Mouse (Mus musculus) MEL (cell line): Measurements from ENCODE around the gene Hgd. TPM values are rescaled to one million over a fixed set of nuclear protein-coding genes. Genes with fewer than 3 reads are reported as not detected.

Experiments
- DNase-seq: peaks from one replicate; pipeline ENCODE4 v3.0.0; 2011; ENCODE audit warnings: low read depth, low spot score
- H3K27ac ChIP-seq: 2 replicates; pipeline ENCODE4 v1.5.1; 2012; ENCODE audit warnings: low read depth, mild to moderate bottlenecking, control low read depth, low read length, moderate library complexity; ENCODE audit not compliant: control insufficient read depth
- H3K27me3 ChIP-seq, 2 experiments: fragments of 150-350 bp in 1 of 2; sonication (generic) in 1 of 2; 2 replicates each; pipeline ENCODE4 v1.6.1; 2012; ENCODE audit warnings: low read length in 2 of 2, mild to moderate bottlenecking in 2 of 2, improper control_type of control experiment in 1 of 2, moderate library complexity in 1 of 2; ENCODE audit not compliant: insufficient read depth in 2 of 2, control insufficient read depth in 1 of 2
- H3K36me3 ChIP-seq, 2 experiments: 2 replicates each; pipeline ENCODE4 v1.6.1; 2012 to 2014; ENCODE audit warnings: low read length in 2 of 2, improper control_type of control experiment in 1 of 2, inconsistent platforms in 1 of 2, mild to moderate bottlenecking in 1 of 2; ENCODE audit not compliant: insufficient read depth in 2 of 2, control insufficient read depth in 1 of 2
- H3K4me1 ChIP-seq, 2 experiments: fragments of 150-350 bp in 1 of 2; sonication (generic) in 1 of 2; 2 replicates each; pipeline ENCODE4 v1.6.1; 2012; ENCODE audit warnings: low read length in 2 of 2, improper control_type of control experiment in 1 of 2, mild to moderate bottlenecking in 1 of 2; ENCODE audit not compliant: insufficient read depth in 2 of 2, control insufficient read depth in 1 of 2
- H3K4me3 ChIP-seq, 2 experiments: fragments of 150-350 bp in 1 of 2; sonication (generic) in 1 of 2; 2 replicates each; pipeline ENCODE4 v1.5.1; 2012; ENCODE audit warnings: low read depth in 2 of 2, low read length in 2 of 2, mild to moderate bottlenecking in 2 of 2, moderate library complexity in 2 of 2, control low read depth in 1 of 2, improper control_type of control experiment in 1 of 2; ENCODE audit not compliant: control insufficient read depth in 1 of 2, insufficient read depth in 1 of 2
- H3K79me2 ChIP-seq: 2 replicates; pipeline ENCODE4 v1.6.1; 2012; ENCODE audit warnings: mild to moderate bottlenecking, low read length, moderate library complexity; ENCODE audit not compliant: control insufficient read depth, poor library complexity, insufficient read depth
- H3K9ac ChIP-seq: 2 replicates; pipeline ENCODE4 v1.6.1; 2012; ENCODE audit warnings: low read depth, mild to moderate bottlenecking, control low read depth, low read length, moderate library complexity; ENCODE audit not compliant: control insufficient read depth, poor library complexity, severe bottlenecking
- H3K9me3 ChIP-seq: fragments of 150-350 bp; sonication (generic); replicated peaks from 2 replicates; pipeline ENCODE4 v1.6.1; 2012; ENCODE audit warnings: mild to moderate bottlenecking, low read length, improper control_type of control experiment, moderate library complexity; ENCODE audit not compliant: insufficient read depth
- CHD1 ChIP-seq: IDR thresholded peaks from 2 replicates; pipeline ENCODE4 v1.6.1; 2012; ENCODE audit warnings: low read depth, mild to moderate bottlenecking, inconsistent platforms, low read length, improper control_type of control experiment
- CHD2 ChIP-seq: IDR thresholded peaks from 2 replicates; pipeline ENCODE4 v1.6.1; 2011; ENCODE audit warnings: low read length, improper control_type of control experiment
- CTCF ChIP-seq, 3 experiments: IDR thresholded peaks in 2 of 3; conservative IDR thresholded peaks in 1 of 3; 2 replicates each; pipeline ENCODE4 v1.5.1; 2011 to 2012; ENCODE audit warnings: low read length in 3 of 3, low read depth in 2 of 3, mild to moderate bottlenecking in 2 of 3, improper control_type of control experiment in 1 of 3, inconsistent platforms in 1 of 3, mixed read lengths in 1 of 3, moderate library complexity in 1 of 3; ENCODE audit not compliant: control insufficient read depth in 1 of 3, insufficient read depth in 1 of 3, poor library complexity in 1 of 3, severe bottlenecking in 1 of 3
- ELF1 ChIP-seq: IDR thresholded peaks from 2 replicates; pipeline ENCODE4 v1.6.1; 2014; ENCODE audit warnings: low read depth, mild to moderate bottlenecking, inconsistent platforms, low read length, improper control_type of control experiment, moderate library complexity
- EP300 ChIP-seq, 2 experiments: IDR thresholded peaks; 2 replicates each; pipeline ENCODE4 v1.6.1; 2011; ENCODE audit warnings: improper control_type of control experiment in 2 of 2, low read length in 2 of 2, low read depth in 1 of 2, mild to moderate bottlenecking in 1 of 2
- ETS1 ChIP-seq: IDR thresholded peaks from 2 replicates; pipeline ENCODE4 v1.6.1; 2012; ENCODE audit warnings: low read depth, mild to moderate bottlenecking, inconsistent platforms, low read length, improper control_type of control experiment, moderate library complexity
- GABPA ChIP-seq: IDR thresholded peaks from 2 replicates; pipeline ENCODE4 v1.6.1; 2012; ENCODE audit warnings: low read depth, mild to moderate bottlenecking, inconsistent platforms, low read length, improper control_type of control experiment, moderate library complexity
- HCFC1 ChIP-seq: IDR thresholded peaks from 2 replicates; pipeline ENCODE4 v1.6.1; 2012; ENCODE audit warnings: low read depth, mild to moderate bottlenecking, inconsistent platforms, low read length, improper control_type of control experiment, moderate library complexity
- JUND ChIP-seq: IDR thresholded peaks from 2 replicates; pipeline ENCODE4 v1.6.1; 2011; ENCODE audit warnings: low read depth, mild to moderate bottlenecking, improper control_type of control experiment, low read length
- KAT2A ChIP-seq: conservative IDR thresholded peaks from 2 replicates; pipeline ENCODE4 v1.6.1; 2012; ENCODE audit warnings: low read depth, low read length, improper control_type of control experiment, inconsistent platforms
- MAFK ChIP-seq: IDR thresholded peaks from 2 replicates; pipeline ENCODE4 v1.6.1; 2011; ENCODE audit warnings: low read depth, mild to moderate bottlenecking, low read length, improper control_type of control experiment, borderline replicate concordance
- MAX ChIP-seq: IDR thresholded peaks from 2 replicates; pipeline ENCODE4 v1.6.1; 2011; ENCODE audit warnings: low read length, improper control_type of control experiment
- NELFE ChIP-seq: IDR thresholded peaks from 2 replicates; pipeline ENCODE4 v1.6.1; 2011; ENCODE audit warnings: low read depth, low read length, improper control_type of control experiment
- POLR2AphosphoS5 ChIP-seq: IDR thresholded peaks from 2 replicates; pipeline ENCODE4 v1.6.1; 2012; ENCODE audit warnings: low read depth, borderline replicate concordance, mild to moderate bottlenecking, inconsistent platforms, low read length, moderate library complexity, mixed read lengths
- RCOR1 ChIP-seq: IDR thresholded peaks from 2 replicates; pipeline ENCODE4 v1.6.1; 2012; ENCODE audit warnings: low read depth, mild to moderate bottlenecking, inconsistent platforms, low read length, improper control_type of control experiment
- SMC3 ChIP-seq: IDR thresholded peaks from 2 replicates; pipeline ENCODE4 v1.6.1; 2011; ENCODE audit warnings: low read depth, low read length, improper control_type of control experiment
- TAL1 ChIP-seq: IDR thresholded peaks from 2 replicates; pipeline ENCODE4 v1.6.1; 2012; ENCODE audit warnings: mild to moderate bottlenecking, inconsistent platforms, low read length, moderate library complexity, mixed read lengths
- TBP ChIP-seq: IDR thresholded peaks from 2 replicates; pipeline ENCODE4 v1.8.0; 2011; ENCODE audit warnings: low read depth, low read length, improper control_type of control experiment
- TCF12 ChIP-seq: IDR thresholded peaks from 2 replicates; pipeline ENCODE4 v1.6.1; 2014; ENCODE audit warnings: low read depth, mild to moderate bottlenecking, inconsistent platforms, low read length, improper control_type of control experiment, moderate library complexity
- USF2 ChIP-seq, 2 experiments: IDR thresholded peaks; 2 replicates each; pipeline ENCODE4 v1.6.1; 2011 to 2012; ENCODE audit warnings: improper control_type of control experiment in 2 of 2, low read length in 2 of 2, borderline replicate concordance in 1 of 2, inconsistent platforms in 1 of 2, low read depth in 1 of 2, mild to moderate bottlenecking in 1 of 2; ENCODE audit not compliant: insufficient read depth in 1 of 2
- ZC3H11A ChIP-seq: IDR thresholded peaks from 2 replicates; pipeline ENCODE4 v1.6.1; 2012; ENCODE audit warnings: low read depth, mild to moderate bottlenecking, inconsistent platforms, low read length, improper control_type of control experiment
- ZNF384 ChIP-seq: IDR thresholded peaks from 2 replicates; pipeline ENCODE4 v1.6.1; 2012; ENCODE audit warnings: low read depth, mild to moderate bottlenecking, inconsistent platforms, low read length, improper control_type of control experiment
- polyA plus RNA-seq, 2 experiments: library from polyadenylated mRNA; stranded (reverse) in 1 of 2; unstranded in 1 of 2; fragments of >175 nt in 1 of 2; fragments of >200 nt in 1 of 2; gene quantifications; 2 replicates each; pipeline versions ENCODE4 v1.2.1 to v1.2.4; 2012; ENCODE audit warnings: low replicate concordance in 2 of 2, low read depth in 1 of 2; ENCODE audit not compliant: insufficient read length in 2 of 2, insufficient read depth in 1 of 2, missing spikeins in 1 of 2
- total RNA-seq: library from RNA; depleted of rRNA; stranded (reverse); fragments of 300-350 nt; gene quantifications from 2 replicates; pipeline ENCODE4 v1.2.3, GENCODE M21; 2012

Gene Hgd
- total and polyA plus RNA-seq, 3 experiments: not detected

GRCm38 (mm10) chr16:37580651-37581050 is 698 bp downstream of the Hgd start:
- DNase-seq: no peak
- Histone ChIP-seq H3K9me3 (no peaks in the 10 kb centered on the region), H3K9ac (no peak overlapping the region), H3K36me3 (no peaks in the 10 kb centered on the region), H3K27me3 (no peaks in the 10 kb centered on the region), H3K4me1 (no peaks in the 10 kb centered on the region), H3K79me2 (no peaks in the 10 kb centered on the region), H3K27ac (no peak overlapping the region), H3K4me3 (no peak overlapping the region)
- TF ChIP-seq SMC3: no peak
- no peak for TF ChIP-seq ZC3H11A
- TF ChIP-seq EP300 (IDR thresholded peaks at IDR 0.05; ENCODE audit: low read depth in 1 of 2, low read length in 2 of 2): no peak
- TF ChIP-seq POLR2AphosphoS5: no peak

DNA sequence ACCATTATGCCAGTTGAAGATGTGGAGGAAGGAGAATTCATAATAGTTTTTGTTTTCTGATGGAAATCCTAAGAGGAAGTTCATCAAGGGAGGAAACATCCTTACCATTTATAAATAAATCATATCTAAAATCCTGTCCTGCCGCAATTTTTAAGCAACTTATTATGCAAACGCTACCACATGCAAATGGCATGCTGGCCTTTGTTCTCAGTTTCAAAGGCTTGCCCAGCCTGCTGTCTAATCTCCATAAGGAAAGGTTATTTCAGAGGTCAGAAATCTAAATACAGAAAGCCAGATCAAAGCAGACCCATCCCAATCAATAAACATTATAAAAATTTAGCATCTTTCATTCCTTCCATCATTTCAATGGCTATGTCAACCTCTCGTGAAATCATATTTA is 1.9 kb downstream of the Hgd start:
- H3K4me1 ChIP-seq: no peaks in the 10 kb centered on the region
- no peaks in the 10 kb centered on the region for H3K79me2 ChIP-seq
- no peak for DNase-seq
- no peaks in the 10 kb centered on the region for H3K36me3 ChIP-seq
- no peak overlapping the region for H3K9ac ChIP-seq
- TF ChIP-seq CHD2 (no peak), ETS1 (no peak), NELFE (no peak), KAT2A (no peak), HCFC1 (no peak), MAX (no peak), USF2 (IDR thresholded peaks at IDR 0.05; ENCODE audit: borderline replicate concordance in 1 of 2, insufficient read depth in 1 of 2, low read depth in 1 of 2, low read length in 2 of 2) (no peak)
- no peaks in the 10 kb centered on the region for H3K9me3 ChIP-seq
- H3K27ac ChIP-seq: no peak overlapping the region
- H3K27me3 ChIP-seq: no peaks in the 10 kb centered on the region
- no peak overlapping the region for H3K4me3 ChIP-seq

- H3K27me3 ChIP-seq: no peaks in the 10 kb centered on the region
- H3K79me2 ChIP-seq: no peaks in the 10 kb centered on the region
- no peaks in the 10 kb centered on the region for H3K9me3 ChIP-seq
- H3K9ac ChIP-seq: no peak overlapping the region
- TF ChIP-seq GABPA (no peak), CHD2 (no peak), TBP (no peak), CTCF (IDR thresholded peaks at IDR 0.05 in 2 of 3, conservative IDR thresholded peaks at IDR 0.05 in 1 of 3; ENCODE audit: control insufficient read depth in 1 of 3, insufficient read depth in 1 of 3, low read depth in 2 of 3, low read length in 3 of 3, poor library complexity in 1 of 3, severe bottlenecking in 1 of 3) (no peak), ZNF384 (no peak), RCOR1 (no peak), TCF12 (no peak), MAFK (no peak), EP300 (IDR thresholded peaks at IDR 0.05; ENCODE audit: low read depth in 1 of 2, low read length in 2 of 2) (no peak), NELFE (no peak), POLR2AphosphoS5 (no peak), HCFC1 (no peak), CHD1 (no peak), JUND (no peak), TAL1 (no peak), SMC3 (no peak), ELF1 (no peak)
- H3K4me3 ChIP-seq: no peak overlapping the region
- no peaks in the 10 kb centered on the region for H3K36me3 ChIP-seq
- H3K27ac ChIP-seq: no peak overlapping the region
- DNase-seq: no peak
- H3K4me1 ChIP-seq: no peaks in the 10 kb centered on the region
These were observed 3.4 kb downstream of the Hgd start for GRCm38 (mm10) chr16:37583306-37583705.
